Mouse (Mus musculus) limb, embryonic 10.5 days (tissue): ENCODE measurements around the gene Cntn5. TPM values are rescaled to one million over a fixed set of nuclear protein-coding genes. Genes with fewer than 3 reads are reported as not detected.

Experiments
- microRNA-seq: library from miRNA; unstranded; fragments of <30 nt; microRNA quantifications from one replicate; pipeline ENCODE4, GENCODE M21; 2017
- polyA plus RNA-seq: library from polyadenylated mRNA; unstranded; fragments of >200 nt; fragmentation: Nextera tagmentation; extraction: Ambion mirVana; gene quantifications from 2 replicates; pipeline ENCODE4 v1.2.1, GENCODE M21; 2016

Cntn5 gene
- polyA plus RNA-seq, 1 experiment from 2014 or later, result 0.90 TPM

Small RNA genes within 50 kb of the gene (microRNA-seq; reads per million reads assigned to microRNA genes)
- gene Gm24496, result not detected
- not detected for gene Gm25086
- gene Gm26195, result not detected
- gene Mir6237, result not detected
